Mouse (Mus musculus) small intestine, adult 2 months (tissue): ENCODE results near the gene Ptprb.

Experiments used
- CTCF ChIP-seq: fragments of 200-500 bp; IDR thresholded peaks from 2 replicates; pipeline ENCODE4 v1.5.1; 2012; ENCODE audit warnings: low read depth, mild to moderate bottlenecking, control low read depth, inconsistent platforms, low read length, moderate library complexity, mixed read lengths; ENCODE audit not compliant: insufficient replicate concordance, insufficient read length; ENCODE audit errors: extremely low read depth
- POLR2A ChIP-seq: fragments of 200-500 bp; IDR thresholded peaks from 2 replicates; pipeline ENCODE4 v1.6.1; 2012; ENCODE audit warnings: low read depth, mild to moderate bottlenecking, control low read depth, inconsistent platforms, low read length, moderate library complexity

- no peak for TF ChIP-seq POLR2A
- TF ChIP-seq CTCF: no peak
Measured at GRCm38 (mm10) chr10:116420976-116421375, 145.7 kb downstream of the Ptprb start.
